Mouse (Mus musculus) brain, embryonic 14.5 days (tissue): ENCODE results near the gene Hectd4.

Source experiments
- CTCF ChIP-seq: fragments of 200-500 bp; IDR thresholded peaks from 2 replicates; pipeline ENCODE4 v1.5.1; 2012; ENCODE audit warnings: inconsistent platforms, mild to moderate bottlenecking, moderate library complexity, borderline replicate concordance; ENCODE audit not compliant: insufficient read depth, insufficient read length; ENCODE audit errors: extremely low read depth
- POLR2A ChIP-seq: fragments of 200-500 bp; IDR thresholded peaks from 2 replicates; pipeline ENCODE4 v1.6.1; 2012; ENCODE audit warnings: mild to moderate bottlenecking, inconsistent platforms, borderline replicate concordance; ENCODE audit not compliant: poor library complexity, insufficient read depth, insufficient read length, severe bottlenecking; ENCODE audit errors: extremely low read depth

DNA sequence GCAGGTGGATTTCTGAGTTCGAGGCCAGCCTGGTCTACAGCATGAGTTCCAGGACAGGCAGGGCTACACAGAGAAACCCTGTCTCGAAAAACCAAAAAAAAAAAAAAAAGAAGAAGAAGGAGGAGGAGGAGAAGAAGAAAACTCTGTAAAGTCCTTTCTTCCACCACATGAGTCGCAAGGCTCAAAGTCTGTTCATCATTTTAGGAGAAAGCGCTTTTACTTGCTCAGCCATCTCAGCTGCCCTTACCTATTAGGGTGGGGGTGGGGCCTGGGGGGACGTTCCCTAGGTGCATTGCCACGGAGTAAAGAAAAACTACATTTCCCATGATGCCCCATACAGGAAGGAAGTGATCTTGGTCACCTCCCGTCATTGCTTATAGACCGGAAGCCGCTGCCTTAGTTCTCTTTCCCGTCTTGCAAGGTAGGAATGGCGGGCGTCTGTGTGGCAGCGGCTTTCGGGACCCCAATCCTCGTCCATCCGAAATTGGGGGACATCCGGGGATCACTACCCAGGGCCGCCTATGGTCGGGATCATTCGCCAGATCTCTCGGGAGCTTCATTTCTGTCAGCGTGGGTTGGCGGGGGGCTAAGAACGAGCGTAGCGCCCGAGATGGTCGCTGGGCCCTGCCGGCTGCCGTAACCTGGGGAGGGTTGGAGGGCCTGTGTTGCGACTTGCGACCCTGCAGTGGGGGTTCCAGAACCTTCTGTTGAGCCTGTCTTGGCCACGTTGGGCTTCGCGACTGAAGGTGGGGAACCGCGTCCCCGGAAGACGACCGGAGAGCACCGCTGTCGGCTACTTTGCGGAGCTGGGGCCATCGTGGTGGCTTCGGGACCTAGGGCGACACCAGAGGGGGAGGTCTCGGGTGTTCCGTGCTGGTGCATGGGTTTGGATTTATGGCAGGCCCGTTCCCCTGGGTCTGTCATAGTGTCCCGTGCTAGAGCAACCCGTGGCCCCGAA lies 15.6 kb upstream of the Hectd4 start, which contains the start of gene Rpl6:
- TF ChIP-seq CTCF: no peak
- peak; percentile 45; the same call in 1 of the 2 replicates for TF ChIP-seq POLR2A
